Mouse (Mus musculus) spleen, adult 2 months (tissue): ENCODE measurements around the gene Gm21972. TPM values are rescaled to one million over a fixed set of nuclear protein-coding genes. Genes with fewer than 3 reads are reported as not detected.

Experiments
- DNase-seq, 2 experiments: peaks; one replicate each; pipeline versions ENCODE4 v3.0.0 to v3.0.0-alpha.2; 2012 to 2021; ENCODE audit warnings: low spot score in 2 of 2, low read depth in 1 of 2
- H3K27ac ChIP-seq: fragments of 200-500 bp; 2 replicates; pipeline ENCODE4 v1.5.1; 2012; ENCODE audit warnings: low read length, inconsistent platforms; ENCODE audit not compliant: insufficient read depth
- H3K27me3 ChIP-seq: fragments of 200-500 bp; 2 replicates; pipeline ENCODE4 v1.6.1; 2012; ENCODE audit warnings: mild to moderate bottlenecking, moderate library complexity, low read length, inconsistent platforms; ENCODE audit not compliant: control insufficient read depth, insufficient read depth
- H3K36me3 ChIP-seq: fragments of 200-500 bp; 2 replicates; pipeline ENCODE4 v1.6.1; 2012; ENCODE audit warnings: mild to moderate bottlenecking, low read length, inconsistent platforms; ENCODE audit not compliant: control insufficient read depth, insufficient read depth
- H3K4me1 ChIP-seq: fragments of 200-500 bp; 2 replicates; pipeline ENCODE4 v1.6.1; 2011; ENCODE audit warnings: inconsistent platforms; ENCODE audit not compliant: control insufficient read depth, insufficient read depth, insufficient read length
- H3K4me3 ChIP-seq: fragments of 200-500 bp; 2 replicates; pipeline ENCODE4 v1.5.1; 2011; ENCODE audit warnings: mild to moderate bottlenecking, inconsistent platforms; ENCODE audit not compliant: insufficient read depth, insufficient read length; ENCODE audit errors: extremely low read depth
- CTCF ChIP-seq: fragments of 200-500 bp; IDR thresholded peaks from 2 replicates; pipeline ENCODE4 v1.5.1; 2011; ENCODE audit warnings: mild to moderate bottlenecking, inconsistent platforms; ENCODE audit not compliant: insufficient read depth, insufficient read length, insufficient replicate concordance; ENCODE audit errors: extremely low read depth
- POLR2A ChIP-seq: fragments of 200-500 bp; IDR thresholded peaks from 2 replicates; pipeline ENCODE4 v1.6.1; 2011; ENCODE audit warnings: low read depth, low read length, inconsistent platforms
- WGBS: fragments of 180-500 bp; shearing (Covaris S2); methylation state at CpG from one replicate; pipeline ENCODE4 v1.1.7; 2018; 5-methylcytosine and 5-hydroxymethylcytosine counted together
- polyA plus RNA-seq: library from polyadenylated mRNA; depleted of rRNA; stranded (reverse); fragments of >200 nt; gene quantifications from 2 replicates; pipeline ENCODE4 v1.2.3, GENCODE M21; 2012

Gm21972 gene
- polyA plus RNA-seq, 1 experiment = not detected

GRCm38 (mm10) chr1:86182004-86182709, 48.7 kb downstream of the Gm21972 start:
- TF ChIP-seq POLR2A = no peak
- no peak for TF ChIP-seq CTCF
- no peak overlapping the region for H3K27ac ChIP-seq
- WGBS = 80% methylated on average over 5 of the region's 5 CpGs

DNA sequence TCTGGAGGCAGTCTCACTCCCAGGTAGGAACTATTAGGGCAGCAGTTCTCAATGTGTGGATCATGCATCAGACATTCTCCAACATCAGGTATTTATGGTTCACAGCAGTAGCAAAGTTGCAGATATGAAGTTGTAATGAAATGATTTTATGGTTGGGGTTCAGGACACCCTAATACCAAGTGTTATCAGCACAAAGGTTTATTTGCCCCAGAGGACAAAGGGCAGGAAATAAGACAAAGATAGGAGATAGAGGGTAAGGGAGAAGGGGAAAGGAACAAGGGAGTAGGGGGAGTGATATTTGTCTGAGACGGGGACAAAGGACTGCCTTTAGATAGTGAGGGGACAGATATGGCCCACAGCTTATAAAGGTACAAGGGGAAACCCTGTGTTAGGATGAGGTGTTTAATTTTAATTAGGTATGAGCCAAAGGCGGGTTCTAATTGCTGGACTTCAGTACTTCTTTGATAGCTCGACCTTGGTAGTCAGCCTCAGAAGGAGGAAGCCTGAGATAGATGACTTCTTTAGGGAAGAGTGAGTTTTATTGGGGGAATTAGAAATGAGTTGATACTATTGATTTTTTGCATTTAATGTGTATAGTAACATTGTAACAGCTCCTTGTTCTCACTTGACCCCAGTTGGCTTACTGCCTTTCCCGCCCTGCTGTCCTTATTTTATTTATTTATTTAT, 50.3 kb downstream of the Gm21972 start:
- TF ChIP-seq POLR2A = no peak
- no peak for TF ChIP-seq CTCF
- Histone ChIP-seq H3K4me3 (no peak overlapping the region), H3K4me1 (no peaks in the 10 kb centered on the region), H3K36me3 (no peaks in the 10 kb centered on the region), H3K27me3 (no peaks in the 10 kb centered on the region), H3K27ac (no peak overlapping the region)
- WGBS = 83% methylated on average over 4 of the region's 4 CpGs
- no peak for DNase-seq

More at GRCm38 (mm10) chr1:86182004-86182709, 48.7 kb downstream of the Gm21972 start:
- Histone ChIP-seq H3K4me1 (no peaks in the 10 kb centered on the region), H3K36me3 (no peaks in the 10 kb centered on the region), H3K27me3 (no peaks in the 10 kb centered on the region), H3K4me3 (no peak overlapping the region)
- no peak for DNase-seq

GRCm38 (mm10) chr1:86186762-86187161, 53.3 kb downstream of the Gm21972 start:
- 33% methylated on average over 7 of the region's 7 CpGs for WGBS
- H3K4me3 ChIP-seq = no peak overlapping the region
- H3K27me3 ChIP-seq = no peaks in the 10 kb centered on the region
- DNase-seq = no peak
- no peaks in the 10 kb centered on the region for H3K4me1 ChIP-seq
- no peaks in the 10 kb centered on the region for H3K36me3 ChIP-seq
- H3K27ac ChIP-seq = no peak overlapping the region
- TF ChIP-seq CTCF (no peak), POLR2A (no peak)

DNA sequence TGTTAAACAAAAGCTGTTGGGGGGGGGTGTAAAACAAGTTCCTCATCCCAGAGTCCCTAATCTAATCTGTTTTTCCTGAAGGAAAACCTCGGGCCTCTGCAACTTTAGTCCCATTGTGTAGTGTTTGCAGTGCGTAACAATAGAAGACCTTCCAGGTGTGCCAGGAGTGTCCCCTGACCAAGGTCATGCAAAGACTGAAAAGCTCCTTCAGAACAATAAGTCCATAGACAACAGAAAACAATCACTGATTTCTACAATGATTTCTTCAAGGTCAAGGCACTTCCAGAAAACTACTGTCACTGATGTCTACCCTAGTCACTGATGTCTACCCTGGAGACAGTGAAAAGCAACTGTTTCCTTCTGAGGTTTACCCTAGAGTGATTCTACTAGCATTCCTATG, 54.4 kb downstream of the Gm21972 start:
- TF ChIP-seq POLR2A (no peak), CTCF (no peak)
- H3K4me3 ChIP-seq = no peak overlapping the region
- no peaks in the 10 kb centered on the region for H3K36me3 ChIP-seq
- no peak overlapping the region for H3K27ac ChIP-seq
- no peaks in the 10 kb centered on the region for H3K27me3 ChIP-seq
- DNase-seq = no peak
- no peaks in the 10 kb centered on the region for H3K4me1 ChIP-seq
- WGBS = 81% methylated on average over 2 of the region's 2 CpGs

DNA sequence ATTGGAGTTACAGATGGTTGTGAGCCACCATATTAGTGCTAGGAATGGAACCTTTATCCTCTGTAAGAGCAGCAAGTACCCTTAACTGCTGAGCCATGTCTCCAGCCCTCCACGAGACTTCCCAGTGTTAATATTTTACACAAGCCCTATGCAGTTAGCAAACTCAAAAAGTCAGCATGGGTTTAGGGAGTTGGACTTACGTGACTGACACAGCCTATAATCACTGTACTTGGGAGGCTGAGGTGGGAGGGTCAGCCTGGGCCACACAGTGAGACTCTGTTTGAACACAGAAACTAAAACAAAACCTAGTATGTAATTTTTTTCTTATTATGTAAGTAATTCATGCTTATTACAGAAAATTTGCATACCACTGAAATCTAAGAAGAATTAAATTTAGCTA, 54.8 kb downstream of the Gm21972 start:
- Histone ChIP-seq H3K27ac (no peak overlapping the region), H3K4me3 (no peak overlapping the region), H3K4me1 (no peaks in the 10 kb centered on the region), H3K27me3 (no peaks in the 10 kb centered on the region), H3K36me3 (no peaks in the 10 kb centered on the region)
- 91% methylated on average over 2 of the region's 2 CpGs for WGBS
- no peak for DNase-seq
- TF ChIP-seq CTCF (no peak), POLR2A (no peak)

DNA sequence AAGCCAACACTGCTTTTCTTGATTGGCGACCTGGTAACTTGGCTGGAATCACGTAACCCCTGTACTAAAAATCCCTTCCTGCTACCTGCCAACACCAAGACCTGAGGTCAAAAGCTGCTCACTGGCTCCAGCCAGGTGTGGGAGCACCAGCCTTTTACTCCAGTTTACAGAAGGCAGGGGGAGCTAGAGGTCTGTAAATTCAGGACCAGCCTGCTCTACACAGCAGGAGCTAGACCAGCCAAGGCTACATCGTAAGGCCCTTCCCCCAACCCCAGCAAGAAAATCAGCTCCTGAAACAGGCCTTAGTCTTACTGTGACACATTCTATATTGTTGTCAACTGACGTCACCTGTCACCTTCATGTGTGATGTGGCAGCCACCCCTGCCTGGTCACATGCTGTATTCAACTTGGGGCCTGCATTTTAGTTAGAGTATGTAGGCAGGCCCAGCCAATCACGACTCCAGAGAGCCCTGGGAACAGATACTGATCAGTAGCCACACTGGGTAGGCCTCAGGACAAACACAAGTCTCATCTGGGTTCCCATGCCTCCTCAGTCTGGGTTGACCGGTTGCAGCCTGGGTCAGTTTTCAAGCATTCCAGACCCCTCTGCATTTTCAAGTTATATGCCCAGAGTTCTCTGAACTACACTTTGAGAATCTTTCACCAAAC, 55.7 kb downstream of the Gm21972 start:
- peak; percentile 33; the same call in 1 of the 2 replicates for TF ChIP-seq CTCF
- no peak for TF ChIP-seq POLR2A
- H3K4me1 ChIP-seq = peaks cover 2% of the 10 kb centered on the region; the same call in 1 of the 2 replicates
- no peak overlapping the region for H3K4me3 ChIP-seq
- no peak overlapping the region for H3K27ac ChIP-seq
- H3K36me3 ChIP-seq = no peaks in the 10 kb centered on the region
- peak in 1 of 2 experiments; percentile 32 for DNase-seq
- 92% methylated on average over 6 of the region's 6 CpGs for WGBS
- no peaks in the 10 kb centered on the region for H3K27me3 ChIP-seq
